Mouse (Mus musculus) cerebellum, adult 2 months (tissue): ENCODE data around the gene Rbfox1.

Source experiments
- CTCF ChIP-seq: fragments of 200-500 bp; IDR thresholded peaks from 2 replicates; pipeline ENCODE4 v1.5.1; 2011; ENCODE audit warnings: low read depth, mild to moderate bottlenecking, control low read depth, low read length, moderate library complexity, borderline replicate concordance; ENCODE audit not compliant: insufficient read depth
- POLR2A ChIP-seq: fragments of 200-500 bp; IDR thresholded peaks from 2 replicates; pipeline ENCODE4 v1.6.1; 2011; ENCODE audit warnings: low read length, control low read depth, borderline replicate concordance; ENCODE audit not compliant: insufficient read depth

- TF ChIP-seq POLR2A (no peak), CTCF (no peak)
Observed at GRCm38 (mm10) chr16:5853055-5853454, 32.1 kb upstream of the Rbfox1 start.
